Mouse (Mus musculus): ENCODE measurements around the gene Caprin1.

DNA sequence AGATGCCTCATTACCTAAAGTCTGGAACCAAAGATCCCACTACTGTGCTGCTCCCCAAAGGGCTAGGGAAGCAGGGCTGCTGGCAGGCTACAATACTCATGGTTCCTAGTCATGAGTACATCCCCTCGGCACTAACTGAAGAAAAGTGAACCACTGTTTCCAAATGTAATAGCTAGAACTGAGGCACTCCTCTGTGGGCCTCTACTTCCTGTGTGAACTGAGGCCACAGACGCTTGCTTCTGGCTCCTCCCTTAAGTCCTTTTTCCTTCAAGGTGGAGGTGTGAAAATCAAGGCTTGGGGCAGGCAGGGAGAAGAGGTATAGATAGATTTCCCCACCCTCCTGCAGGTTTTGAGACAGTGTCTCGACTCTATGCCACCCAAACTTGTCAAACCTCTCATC lies 42.8 kb downstream of the Caprin1 start:
- TF ChIP-seq CTCF (IDR thresholded peaks at IDR 0.05; ENCODE audit: low read depth) (no peak), EP300 (IDR thresholded peaks at IDR 0.05; ENCODE audit: low read depth) (no peak)

All from heart, postnatal 0 days (tissue).